Mouse (Mus musculus): ENCODE data around the gene Arhgap8.

Arhgap8 gene

DNA sequence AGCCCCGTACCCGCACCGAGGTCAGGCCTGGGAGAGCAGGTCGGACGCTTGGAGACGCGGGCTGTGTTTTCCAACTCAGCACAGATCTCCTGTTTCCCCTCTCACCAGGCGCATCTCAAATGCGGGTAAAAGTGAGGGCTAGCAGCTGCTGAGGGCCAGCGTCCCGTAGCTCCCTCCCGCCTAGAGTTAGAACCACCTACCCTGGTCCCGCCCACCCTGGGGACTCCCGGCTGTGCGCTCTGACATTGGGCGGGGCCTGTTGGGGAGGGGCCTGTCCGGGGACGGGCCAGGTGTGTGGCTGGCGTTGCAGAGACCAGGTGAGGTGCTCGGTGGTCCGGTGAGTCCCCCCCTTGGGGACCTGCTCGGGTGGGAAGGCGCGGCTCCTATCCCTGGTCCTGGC lies at the start of gene Arhgap8:
TSS of gene Arhgap8 (plus strand) at position 262 of the 400 bp plus-strand sequence.
- DNase-seq (ENCODE audit: low read depth): no peak

DNA sequence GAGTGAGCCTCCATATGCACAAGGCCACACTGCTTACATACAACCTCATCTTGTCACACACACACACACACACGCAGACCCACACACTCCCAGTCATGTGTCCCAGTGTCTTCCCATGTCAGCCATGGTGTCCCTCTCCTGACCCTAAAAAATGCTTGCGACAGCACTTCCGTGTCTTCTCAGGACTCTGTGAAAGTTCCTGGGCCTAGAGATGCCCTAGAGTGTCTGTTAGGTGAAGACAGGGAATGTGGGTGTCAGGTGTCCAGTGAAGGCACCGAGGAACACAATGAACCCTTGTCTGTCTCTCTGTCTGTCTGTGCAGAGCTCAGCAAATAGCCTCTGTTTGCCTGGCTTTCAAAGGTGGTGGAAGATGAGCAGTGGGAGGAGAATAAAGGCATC lies 49.2 kb upstream of the Arhgap8 start:
- no peak for DNase-seq (ENCODE audit: low read depth)

DNA sequence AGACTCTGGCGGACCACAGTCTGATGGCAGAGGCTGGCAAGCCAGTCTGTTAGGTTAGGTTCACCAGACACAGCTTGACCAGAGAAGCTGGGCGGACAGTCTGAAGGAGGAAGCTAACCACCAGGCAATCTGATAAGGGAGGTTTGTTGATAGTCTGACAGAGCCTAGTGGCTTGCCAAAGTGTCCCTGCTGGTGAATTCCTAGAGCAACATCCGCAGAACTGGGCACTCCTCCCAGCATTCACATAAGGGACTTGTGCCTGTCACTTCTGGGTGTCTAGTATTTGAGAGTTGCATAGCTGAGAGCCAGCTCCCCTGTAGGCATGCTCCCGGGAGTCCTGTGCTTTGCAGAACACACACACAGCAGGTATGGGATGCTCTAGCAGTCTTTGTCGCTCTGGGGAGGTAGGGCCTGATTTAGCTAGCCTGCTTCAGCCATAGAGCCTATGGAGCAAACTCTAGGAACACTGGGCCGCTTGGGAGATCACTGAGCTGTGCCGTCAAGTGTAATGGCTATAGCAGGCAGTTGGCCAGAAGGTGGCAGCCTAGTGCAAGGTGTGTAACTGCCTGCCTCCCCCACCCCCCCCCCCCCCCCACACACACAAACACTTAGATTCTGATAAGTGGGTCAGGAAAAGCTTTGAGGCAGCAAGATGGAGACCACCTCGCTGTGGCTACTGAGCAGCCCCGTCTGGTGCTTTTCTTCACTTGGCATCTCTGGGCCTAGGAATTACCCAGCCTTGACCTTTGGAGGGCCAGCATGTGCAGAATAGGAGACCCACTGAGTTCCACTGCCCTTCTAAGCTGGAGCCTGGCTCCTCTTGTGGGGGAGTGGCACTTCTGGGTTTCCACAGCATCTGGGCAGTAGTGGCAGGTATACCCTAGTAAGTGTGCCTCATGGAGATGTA lies 48.2 kb upstream of the Arhgap8 start:
- DNase-seq (ENCODE audit: low read depth): no peak

DNA sequence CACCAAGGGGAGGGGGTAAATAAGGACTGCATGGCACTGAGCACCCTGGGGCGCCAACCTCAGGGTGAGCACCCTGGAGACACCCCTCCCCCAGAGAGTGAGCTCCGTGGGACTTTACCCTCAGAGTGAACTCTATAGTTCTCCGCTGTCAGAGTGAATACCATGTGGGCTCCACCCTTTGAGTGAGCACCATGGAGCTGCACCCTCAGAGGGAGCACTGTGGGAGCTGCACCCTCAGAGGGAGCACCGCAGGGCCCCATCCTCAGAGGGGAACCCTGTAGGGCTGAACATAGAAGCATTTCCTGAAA lies 47.6 kb upstream of the Arhgap8 start:
- DNase-seq (ENCODE audit: low read depth): no peak

DNA sequence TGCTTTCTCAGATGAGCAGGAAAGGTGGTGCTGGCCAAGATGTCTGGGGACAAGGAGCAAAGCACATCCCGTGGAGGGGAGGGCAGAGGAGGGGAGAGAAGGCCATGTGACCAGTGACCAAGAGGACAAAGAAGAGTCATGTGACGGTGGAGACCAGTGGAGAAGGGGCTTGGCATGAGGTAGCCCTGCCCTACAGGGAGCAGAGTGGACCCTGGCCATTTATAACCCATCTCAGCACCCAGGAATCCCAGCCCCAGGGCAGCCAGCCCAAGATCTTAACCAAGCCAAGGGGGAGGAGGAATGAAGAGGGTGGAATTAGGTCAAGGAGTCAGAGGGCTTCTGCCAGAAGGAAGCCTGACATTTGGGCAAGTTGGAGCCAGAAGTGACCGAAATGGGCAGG lies 47.2 kb upstream of the Arhgap8 start:
- DNase-seq (ENCODE audit: low read depth): no peak

DNA sequence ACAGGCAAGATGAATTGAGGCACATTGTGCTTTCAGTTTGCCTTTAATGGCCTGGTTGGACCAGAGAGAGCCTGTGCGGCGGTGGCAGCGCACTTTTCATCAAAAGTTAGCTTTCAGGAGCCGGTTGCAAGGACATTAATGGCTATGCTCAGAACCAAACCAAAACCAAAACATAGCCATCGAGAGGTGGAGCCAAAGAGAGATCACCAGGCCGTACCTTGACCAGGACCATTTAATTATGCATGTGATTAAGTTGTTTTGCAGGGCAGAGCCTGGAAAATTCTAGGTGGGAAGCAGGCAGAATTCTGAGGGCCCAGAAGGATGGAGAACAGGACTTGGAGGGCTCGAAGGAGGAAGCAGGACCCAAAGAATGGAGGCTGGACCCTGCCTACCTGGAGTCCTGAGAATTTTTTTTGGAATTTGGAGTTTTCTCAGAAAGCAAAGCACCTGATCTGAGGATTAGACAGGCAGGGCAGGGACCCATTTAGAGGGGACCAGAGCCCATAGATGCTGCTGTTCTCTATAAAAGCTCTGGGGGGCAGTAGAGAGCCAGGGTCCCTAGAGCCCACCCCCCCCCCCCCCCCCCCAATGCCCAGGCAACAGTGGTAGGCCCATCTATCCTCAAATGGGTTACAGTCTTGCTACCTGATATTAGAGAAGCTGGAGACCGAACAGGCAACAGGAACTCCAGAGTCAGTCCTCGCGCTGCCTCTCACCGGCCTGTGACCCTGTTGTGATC lies 45.4 kb upstream of the Arhgap8 start:
- DNase-seq (ENCODE audit: low read depth): no peak

DNA sequence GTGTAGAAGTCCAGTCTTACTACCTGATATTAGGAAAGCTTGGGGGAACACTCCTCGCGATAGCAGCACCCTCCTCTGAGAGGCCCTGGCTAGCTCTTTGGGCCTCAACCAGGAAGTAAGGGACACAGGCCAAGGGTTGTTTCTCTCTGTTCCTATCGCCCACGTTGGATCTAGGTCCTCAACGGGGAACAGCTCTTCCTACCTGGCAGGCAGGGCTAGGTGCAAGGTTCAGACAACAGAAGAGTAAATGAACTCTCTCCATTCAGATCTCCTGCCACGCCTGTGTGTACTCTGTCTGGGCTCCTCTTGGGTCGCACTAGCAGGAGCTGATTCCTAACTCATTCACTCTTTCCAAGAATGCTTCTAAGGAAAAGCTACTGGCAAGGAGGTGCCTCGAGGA lies 44.5 kb upstream of the Arhgap8 start:
- no peak for DNase-seq (ENCODE audit: low read depth)

DNA sequence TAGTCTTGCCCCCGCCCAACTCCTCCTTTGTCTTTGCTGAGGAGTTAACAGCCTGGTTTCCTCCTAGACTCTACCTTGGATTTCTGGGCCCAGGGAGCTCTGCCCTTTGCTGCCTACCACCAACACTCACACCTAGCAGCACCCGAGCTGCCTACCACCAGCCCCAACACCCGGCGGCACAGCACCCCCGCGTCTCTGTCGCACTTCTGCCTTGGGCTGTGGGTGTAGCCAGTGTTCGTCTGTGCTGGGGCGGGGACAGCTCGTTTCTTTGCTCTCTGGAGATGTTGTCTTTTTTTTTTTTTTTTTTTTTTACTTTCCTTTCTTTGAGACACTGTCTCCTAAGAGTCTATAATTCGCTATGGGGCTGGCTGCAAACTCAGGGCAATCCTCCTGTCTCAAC lies 41.9 kb upstream of the Arhgap8 start:
- no peak for DNase-seq (ENCODE audit: low read depth)

DNA sequence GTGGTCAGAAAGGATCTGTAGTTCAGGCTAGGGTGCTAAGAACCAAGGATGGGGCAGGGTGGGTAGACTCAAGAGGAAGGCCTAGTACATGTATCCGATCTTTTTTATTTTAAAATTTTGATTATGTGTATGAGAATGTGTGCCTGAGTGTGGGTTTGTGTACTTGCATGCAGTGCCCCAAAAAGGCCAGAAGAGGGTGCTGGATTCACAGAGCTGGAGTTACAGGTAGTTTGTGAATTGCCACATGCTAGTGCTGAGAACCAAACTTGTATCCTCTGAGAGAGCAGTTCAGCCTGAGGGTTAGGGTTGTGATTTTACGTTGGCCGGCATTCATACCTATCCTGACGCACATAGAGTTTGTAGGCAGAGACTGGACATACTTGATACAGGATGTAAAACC lies 40.8 kb upstream of the Arhgap8 start:
- no peak for DNase-seq (ENCODE audit: low read depth)

DNA sequence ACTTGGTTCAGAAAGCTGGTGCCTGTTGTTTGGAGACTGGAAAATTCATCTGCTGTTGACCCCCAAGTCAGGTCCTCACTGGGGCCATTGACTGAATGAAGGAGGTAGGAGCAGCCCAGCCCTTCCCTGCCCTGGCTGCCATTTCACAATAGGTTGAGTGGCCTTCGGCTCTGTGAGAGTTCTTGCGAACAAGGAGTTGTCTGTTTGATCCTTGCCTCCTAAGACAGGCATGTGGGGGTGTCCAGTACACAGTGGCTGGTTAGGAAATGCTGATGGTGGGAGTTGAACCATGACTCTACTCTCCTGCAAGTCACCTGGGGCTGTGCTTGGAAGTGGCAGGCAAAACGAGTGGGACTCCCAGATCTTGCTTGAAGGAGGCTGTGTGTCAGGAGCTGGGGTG lies 40.1 kb upstream of the Arhgap8 start:
- DNase-seq (ENCODE audit: low read depth): no peak

DNA sequence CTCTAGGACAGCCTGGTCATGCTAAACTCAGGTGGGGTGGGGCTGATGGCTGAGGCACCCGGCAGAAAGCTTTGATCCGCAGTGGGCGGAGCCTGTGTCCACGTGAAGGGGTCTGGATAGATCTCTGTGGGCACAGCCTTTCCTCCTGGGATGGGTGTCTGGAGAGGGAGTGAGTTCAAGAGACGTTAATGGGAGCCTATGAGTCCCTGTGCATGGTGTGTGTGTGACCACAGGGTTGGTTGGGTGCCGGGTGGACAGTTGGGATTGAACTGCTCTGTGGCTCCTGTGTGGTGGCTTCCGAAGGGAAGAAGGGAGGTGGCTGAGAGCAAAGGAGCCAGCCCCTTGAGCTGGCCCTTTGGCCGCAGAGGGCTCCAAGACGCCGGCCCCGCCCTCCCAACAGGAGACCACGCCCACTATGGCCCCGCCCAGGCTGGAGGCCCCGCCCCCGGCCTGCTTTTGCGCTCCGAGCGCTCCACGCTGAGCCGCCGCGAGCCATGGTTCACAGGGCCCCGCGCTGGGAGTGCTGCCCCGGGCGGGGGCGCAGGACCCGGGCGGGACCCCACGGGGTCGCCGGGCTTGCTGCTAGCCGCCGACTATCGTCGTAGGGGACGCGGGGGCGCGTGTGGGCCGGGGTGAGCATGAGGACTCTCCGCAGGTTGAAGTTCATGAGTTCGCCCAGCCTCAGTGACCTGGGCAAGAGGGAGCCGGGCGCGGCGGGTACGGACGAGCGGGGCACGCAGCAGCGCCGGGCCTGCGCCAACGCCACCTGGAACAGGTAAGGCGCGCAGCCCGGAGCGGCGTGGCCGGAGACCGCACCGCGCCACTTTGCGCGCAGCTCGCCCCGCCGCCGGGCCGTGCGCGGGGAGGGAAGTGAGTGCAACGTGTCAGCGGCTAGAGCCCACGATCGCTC lies 39.1 kb upstream of the Arhgap8 start:
- peak; percentile 63 for DNase-seq (ENCODE audit: low read depth)

DNA sequence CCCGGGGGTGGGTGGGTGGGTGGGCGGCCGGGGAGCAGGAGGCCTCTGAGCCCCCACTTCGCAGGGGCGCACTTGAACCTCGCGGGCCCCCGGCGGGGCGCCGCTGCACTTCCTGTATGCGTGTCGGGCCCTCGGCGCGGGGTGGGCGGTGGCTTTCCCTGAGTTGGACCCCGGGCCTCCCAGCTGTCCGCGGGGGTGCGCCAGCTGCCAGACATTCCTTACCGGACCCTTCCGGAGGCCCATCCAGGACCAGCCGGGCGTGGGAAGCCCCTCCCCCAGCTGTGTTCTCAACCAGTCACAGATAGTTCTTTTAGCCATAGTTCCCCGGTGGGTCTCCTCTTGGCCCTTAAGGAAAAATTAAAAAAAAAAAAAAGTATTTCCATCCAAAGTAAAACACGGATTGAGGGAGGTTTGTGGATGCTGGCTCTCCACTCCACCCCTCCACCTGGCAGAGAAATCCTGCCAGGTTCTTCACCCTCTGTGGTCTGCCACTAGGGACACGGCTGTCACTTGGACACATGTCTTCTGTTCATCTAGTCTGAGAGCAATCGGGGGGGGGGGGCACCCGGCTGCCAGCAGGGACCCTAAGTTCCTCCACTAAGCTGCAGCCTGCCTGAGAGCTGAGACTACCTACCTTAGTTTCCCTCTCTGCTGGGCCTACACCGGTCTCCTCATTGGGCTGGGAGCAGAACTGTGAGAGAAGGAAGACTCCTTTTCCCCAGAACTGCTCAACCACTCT lies 38.2 kb upstream of the Arhgap8 start:
- no peak for DNase-seq (ENCODE audit: low read depth)

DNA sequence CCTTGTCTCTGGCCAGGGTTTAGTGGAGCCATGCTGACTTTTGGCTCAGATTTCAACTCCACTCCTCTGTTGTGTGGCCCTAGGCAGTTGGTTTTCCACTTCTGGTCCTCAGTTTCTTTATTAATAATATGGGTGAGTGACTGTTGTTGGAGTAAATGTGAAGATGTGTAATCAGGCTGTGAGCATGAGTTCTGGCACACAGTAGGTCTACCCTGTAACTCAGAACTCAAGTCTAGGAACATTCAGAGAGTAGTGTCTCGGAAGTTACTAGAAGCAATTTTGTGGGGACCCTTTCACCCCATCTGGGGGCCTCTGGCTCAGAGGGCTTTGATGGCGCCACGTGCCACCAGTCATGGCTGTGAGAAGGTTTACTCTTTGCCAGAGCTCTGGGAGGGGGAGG lies 37.6 kb upstream of the Arhgap8 start:
- DNase-seq (ENCODE audit: low read depth): no peak

DNA sequence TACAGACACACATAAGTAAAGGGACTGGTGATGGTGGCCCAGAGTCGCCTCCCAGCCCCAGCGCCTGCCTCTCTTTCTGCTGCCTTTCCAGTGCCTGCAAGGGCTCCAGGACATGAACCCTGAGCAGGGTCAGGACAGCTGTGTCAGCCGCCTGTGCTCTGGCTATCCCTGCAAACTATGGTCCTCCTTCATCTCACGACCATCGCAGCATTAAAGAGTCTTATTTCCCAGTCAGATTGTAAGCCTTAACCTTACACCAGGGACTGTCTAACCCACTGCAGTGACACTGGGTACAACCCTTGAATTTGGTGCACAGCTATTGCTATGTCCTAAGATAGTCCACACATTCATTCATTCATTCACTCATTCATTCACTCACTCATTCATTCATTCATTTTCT lies 37.0 kb upstream of the Arhgap8 start:
- DNase-seq (ENCODE audit: low read depth): no peak

DNA sequence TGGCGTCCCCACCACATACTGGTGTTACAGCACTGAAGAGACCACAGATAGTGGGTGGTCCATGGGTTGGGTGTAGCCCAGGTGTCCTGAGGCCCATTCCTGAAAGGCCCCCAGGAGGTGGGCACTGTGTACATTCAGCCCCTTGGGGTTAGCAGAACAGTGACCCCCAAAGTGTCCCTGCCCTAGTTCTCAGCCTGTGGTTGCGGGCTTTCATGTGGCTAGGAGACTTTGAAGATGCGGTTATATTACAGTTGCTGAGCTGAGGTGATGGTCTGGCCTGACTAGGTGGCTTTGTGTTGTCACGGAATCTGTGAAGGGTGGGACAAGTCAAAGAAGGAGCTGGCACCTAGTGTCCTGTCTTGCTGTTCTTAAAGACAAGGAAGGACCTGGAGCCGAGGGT lies 35.3 kb upstream of the Arhgap8 start:
- no peak for DNase-seq (ENCODE audit: low read depth)

DNA sequence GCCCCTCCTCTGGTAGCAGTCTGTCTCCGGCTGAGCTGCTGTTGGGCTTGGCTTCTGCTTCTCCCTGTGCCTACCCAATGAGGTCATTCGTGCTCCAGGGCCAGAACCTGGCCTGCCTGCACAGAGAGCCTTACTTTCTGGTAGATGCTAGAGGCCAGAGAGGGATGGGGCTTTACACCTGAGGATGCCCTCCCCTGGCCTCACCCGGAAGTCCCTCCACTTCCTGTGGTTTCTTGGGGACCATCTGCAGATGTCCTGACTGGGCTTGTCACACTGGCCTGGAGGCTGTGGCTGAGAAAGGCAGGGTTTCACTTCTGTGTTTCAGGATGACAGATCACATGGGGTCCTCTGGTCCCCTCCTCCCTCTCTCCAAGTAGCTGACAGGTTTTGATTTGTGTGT lies 34.4 kb upstream of the Arhgap8 start:
- DNase-seq (ENCODE audit: low read depth): peak; percentile 54

DNA sequence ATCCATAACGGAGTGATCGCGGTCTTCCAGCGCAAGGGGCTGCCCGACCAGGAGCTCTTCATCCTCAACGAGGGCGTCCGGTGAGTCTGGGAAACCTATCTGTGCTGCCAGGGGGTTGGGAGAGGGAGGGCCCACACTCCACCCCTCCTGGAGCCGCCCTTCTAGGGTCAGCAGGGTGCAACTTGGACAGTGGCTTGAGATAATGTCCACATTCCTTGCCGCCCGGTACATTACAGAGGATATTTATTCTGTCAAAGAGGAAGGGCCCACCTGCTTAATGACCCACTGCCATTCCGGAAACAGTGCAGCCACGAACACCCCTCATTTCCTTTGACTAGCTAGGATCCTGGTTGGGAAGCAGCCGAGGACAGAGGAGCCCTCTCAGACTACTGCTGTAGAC lies 31.9 kb upstream of the Arhgap8 start:
- DNase-seq (ENCODE audit: low read depth): no peak

DNA sequence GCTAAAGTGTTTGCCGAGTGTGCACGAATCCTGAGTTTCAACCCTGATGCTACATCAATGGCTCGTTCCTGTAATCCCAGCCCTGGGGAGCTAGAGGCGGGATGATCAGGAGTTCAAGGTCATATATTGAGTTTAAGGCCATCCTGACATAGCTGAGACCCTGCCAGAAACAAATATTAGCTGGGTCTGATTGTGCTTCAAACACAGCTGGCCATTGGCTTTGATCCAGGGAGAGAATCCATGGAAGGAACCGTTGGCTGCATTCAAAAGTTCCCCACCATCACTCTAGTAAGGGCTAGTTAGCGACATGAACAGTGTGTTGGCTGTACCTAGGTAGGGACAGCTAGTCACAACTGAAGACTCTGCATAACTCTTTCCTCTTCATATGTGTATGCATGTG lies 30.5 kb upstream of the Arhgap8 start:
- no peak for DNase-seq (ENCODE audit: low read depth)

DNA sequence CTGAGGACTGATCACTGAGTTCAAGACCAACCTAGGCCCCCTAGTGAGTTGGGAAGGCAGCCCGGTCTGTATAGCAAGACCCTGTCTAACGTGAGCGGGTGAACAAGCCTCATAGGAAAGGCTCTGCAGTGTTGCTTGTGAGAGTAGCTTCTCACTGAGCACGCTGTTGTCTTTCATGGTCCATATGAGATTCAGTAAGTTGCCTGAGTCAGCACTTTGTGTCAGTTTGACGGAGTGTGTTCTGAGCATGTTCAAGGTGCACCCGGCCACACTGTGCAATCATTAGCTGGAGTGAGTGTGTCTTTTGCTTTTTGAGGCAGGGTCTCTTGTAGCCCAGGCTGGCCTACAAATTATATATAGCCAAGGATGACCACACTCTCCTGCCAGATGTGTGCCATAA lies 28.3 kb upstream of the Arhgap8 start:
- no peak for DNase-seq (ENCODE audit: low read depth)

DNA sequence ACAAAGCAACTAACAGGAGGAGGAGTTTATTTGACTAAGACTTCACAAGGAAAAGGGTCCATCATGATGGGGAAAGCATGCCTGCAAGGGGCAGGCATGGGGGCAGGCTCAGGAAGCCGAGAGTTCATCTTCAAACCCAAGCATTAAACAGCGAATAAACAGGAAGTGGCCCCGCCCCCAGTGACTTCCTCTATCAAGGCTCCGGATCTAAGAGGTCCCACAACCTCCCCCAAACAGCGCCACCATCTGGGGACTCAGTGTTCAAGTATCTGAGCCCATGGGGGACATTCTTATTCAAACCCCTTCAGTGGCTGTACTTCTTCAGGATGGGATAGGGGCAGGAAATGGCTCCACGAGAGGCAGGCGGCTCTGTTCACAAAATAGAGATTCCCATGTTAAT lies 27.2 kb upstream of the Arhgap8 start:
- no peak for DNase-seq (ENCODE audit: low read depth)

DNA sequence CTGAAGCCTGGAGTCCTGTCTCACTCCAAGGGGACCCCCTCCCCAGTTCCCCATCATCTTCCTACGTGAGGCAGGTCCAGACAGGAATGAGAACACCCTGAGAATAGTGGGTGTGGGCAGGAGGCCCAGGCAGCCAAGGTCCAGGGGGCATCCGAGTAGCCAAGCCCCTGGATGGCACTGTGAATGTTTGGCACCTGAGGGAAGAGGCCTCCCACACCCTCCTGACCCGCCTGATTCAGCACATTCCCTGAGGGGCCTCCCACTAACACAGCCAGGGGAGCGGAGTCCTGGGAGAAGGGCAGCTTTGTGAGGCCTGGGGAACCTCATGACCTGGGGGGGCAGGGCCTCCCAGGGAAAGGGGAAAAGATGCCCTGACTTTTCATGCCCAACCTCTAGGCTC lies 23.8 kb upstream of the Arhgap8 start:
- DNase-seq (ENCODE audit: low read depth): no peak

DNA sequence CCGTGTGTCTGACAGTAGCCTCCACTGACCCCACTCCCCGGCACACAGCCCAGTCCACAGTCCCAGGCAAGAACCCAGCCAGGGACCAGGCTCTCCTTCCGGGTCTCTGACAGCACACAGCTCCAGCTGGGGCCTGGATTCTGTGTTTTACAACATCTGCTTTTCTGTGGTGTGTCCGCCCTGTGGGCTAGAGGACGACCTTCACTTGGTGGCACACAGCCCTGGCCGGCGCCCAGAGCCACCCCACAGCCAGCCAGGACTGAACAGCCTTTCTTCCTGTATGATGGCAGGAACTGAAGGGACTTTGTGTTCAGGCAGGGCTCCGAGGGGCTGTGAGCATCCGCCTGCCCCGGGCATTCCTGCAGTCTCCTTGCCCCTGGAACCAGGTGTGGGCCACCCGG lies 22.2 kb upstream of the Arhgap8 start:
- DNase-seq (ENCODE audit: low read depth): no peak
